Mouse (Mus musculus) liver, embryonic 12.5 days (tissue): ENCODE data around the gene Bbof1. TPM values are rescaled to one million over a fixed set of nuclear protein-coding genes. Genes with fewer than 3 reads are reported as not detected.

ENCODE experiments used
- ATAC-seq: fragments of 200-750 bp; cut with Nextera tagmentation; 2 replicates; pipeline ENCODE4 v1.8.0; 2017; ENCODE audit warnings: moderate number of reproducible peaks, mild to moderate bottlenecking, moderate library complexity
- H3K27ac ChIP-seq: fragments of 300-500 bp; sonication (generic); 2 replicates; pipeline ENCODE4 v1.5.1; 2016; ENCODE audit warnings: mild to moderate bottlenecking
- H3K27me3 ChIP-seq: fragments of 300-500 bp; sonication (generic); replicated peaks from 2 replicates; pipeline ENCODE4 v1.6.1; 2016; ENCODE audit warnings: mild to moderate bottlenecking, moderate library complexity
- H3K36me3 ChIP-seq: fragments of 300-500 bp; sonication (generic); 2 replicates; pipeline ENCODE4 v1.6.1; 2016; ENCODE audit warnings: mild to moderate bottlenecking, moderate library complexity
- H3K4me1 ChIP-seq: fragments of 300-500 bp; sonication (generic); 2 replicates; pipeline ENCODE4 v1.6.1; 2016
- H3K4me2 ChIP-seq: fragments of 300-500 bp; sonication (generic); 2 replicates; pipeline ENCODE4 v1.6.1; 2016; ENCODE audit warnings: mild to moderate bottlenecking, moderate library complexity
- H3K4me3 ChIP-seq: fragments of 300-500 bp; sonication (generic); 2 replicates; pipeline ENCODE4 v1.5.1; 2016; ENCODE audit warnings: mild to moderate bottlenecking, moderate library complexity
- H3K9ac ChIP-seq: fragments of 300-500 bp; sonication (generic); 2 replicates; pipeline ENCODE4 v1.6.1; 2016; ENCODE audit warnings: mild to moderate bottlenecking, moderate library complexity
- H3K9me3 ChIP-seq: fragments of 300-500 bp; sonication (generic); replicated peaks from 2 replicates; pipeline ENCODE4 v1.6.1; 2016; ENCODE audit warnings: mild to moderate bottlenecking, moderate library complexity
- WGBS: fragments of 180-500 bp; shearing (Covaris S2); methylation state at CpG from one replicate; pipeline ENCODE4 v1.1.7; 2016; ENCODE audit not compliant: insufficient replicate concordance; 5-methylcytosine and 5-hydroxymethylcytosine counted together
- polyA plus RNA-seq: library from polyadenylated mRNA; unstranded; fragments of >200 nt; fragmentation: Nextera tagmentation; extraction: Ambion mirVana; gene quantifications from 2 replicates; pipeline ENCODE4 v1.2.1, GENCODE M21; 2016

Bbof1 gene
- polyA plus RNA-seq = 0.51 and 0.78 TPM in 2 replicates

DNA sequence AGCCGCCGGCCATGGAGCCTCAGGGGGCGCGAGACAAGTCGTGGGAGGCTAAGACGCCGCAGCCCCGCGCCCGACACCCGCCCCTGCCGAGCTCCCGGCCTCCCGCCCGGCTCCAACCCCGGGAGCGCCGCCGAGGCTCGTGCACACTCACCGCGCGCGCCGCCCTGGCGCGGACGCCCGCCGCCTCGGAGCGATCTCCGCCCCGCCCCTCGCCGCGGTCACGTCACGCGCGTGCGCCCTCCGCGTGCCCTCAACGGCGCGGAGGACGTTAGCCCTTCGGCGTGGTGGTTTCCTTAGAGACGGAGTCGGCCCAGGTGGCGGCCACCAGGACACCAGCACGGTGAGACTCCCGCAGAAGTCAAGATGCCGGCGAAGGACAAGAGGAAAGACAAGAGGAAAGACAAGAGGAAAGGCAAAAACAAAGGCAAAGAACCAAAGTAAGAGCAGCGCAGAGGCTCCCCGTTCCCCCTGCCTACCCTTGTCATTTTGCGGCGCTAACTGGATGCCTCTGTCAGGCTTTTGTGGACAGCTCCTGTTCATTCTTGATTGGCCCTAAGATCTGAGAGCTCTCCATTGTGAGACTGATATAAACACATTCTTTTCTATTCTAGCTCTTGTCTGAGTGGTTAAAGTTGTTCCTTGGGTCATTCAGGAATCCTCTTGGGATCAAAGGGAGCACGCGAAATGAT lies at the start of gene Bbof1, which contains the start of gene Entpd5:
Bbof1 (plus strand) TSS at position 253 of the 689 bp plus-strand sequence.
Entpd5 (minus strand) TSS at position 211 of the 689 bp plus-strand sequence.
- peak within 1 kb of the TSS; percentile 84 for H3K27ac ChIP-seq
- peaks cover 15% of the 10 kb centered on the region for H3K27me3 ChIP-seq
- peak within 1 kb of the TSS; percentile 79 for H3K4me3 ChIP-seq
- no peaks in the 10 kb centered on the region for H3K9me3 ChIP-seq
- H3K4me2 ChIP-seq = peak within 1 kb of the TSS; percentile 93
- peak within 1 kb of the TSS; percentile 85 for H3K9ac ChIP-seq
- no peaks in the 10 kb centered on the region for H3K36me3 ChIP-seq
- ATAC-seq = peak; percentile 91
- WGBS = 2% methylated on average over 61 of the region's 63 CpGs
- H3K4me1 ChIP-seq = peaks cover 17% of the 10 kb centered on the region

DNA sequence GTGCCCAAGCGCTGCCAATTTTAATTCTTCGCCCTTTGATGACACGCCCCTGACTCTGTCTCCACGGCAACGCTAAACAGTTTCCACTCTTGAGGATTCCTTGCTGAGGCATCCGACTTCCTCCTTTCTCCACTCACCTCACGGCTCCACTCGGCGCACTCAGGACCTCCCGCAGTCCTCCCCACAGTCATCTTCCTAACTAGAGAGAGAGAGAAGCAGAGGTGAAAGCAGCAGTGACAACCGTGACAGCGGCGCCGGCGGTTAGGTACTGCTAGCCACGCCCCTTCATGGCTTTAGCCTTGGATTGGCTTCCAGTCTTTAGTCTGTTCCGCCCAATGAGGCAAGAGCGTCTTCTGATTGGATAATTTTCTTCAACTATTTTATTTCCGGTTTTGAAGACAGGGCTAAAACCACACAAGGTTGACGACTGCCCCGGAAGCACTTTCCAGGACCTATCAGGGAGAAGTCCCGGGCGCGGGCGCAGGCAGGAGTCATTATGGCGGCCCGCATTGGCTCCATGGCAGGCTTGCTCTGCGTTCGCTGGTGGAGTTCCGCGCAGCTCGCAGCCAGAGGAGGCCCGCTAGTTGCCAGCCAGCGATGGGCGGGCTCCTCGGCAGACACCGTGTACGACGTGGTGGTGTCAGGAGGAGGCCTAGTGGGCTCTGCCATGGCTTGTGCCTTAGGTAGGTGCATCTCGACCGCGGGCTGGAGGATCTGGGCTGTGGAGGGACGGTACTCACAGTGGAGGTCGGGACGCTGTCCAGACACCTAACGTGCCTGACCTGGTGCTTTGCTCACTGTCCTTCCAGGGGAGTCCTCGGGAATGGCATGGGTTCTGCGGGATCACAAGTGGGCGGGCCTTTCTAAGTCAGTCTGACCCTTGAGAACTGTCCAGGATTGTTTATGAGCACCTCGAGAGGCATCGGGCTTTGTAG lies 47.0 kb upstream of the Bbof1 start, which contains the start of the genes Coq6 and Fam161b:
Coq6 (plus strand) TSS at position 103 of the 935 bp plus-strand sequence.
Fam161b (minus strand) TSS at position 279 of the 935 bp plus-strand sequence.
- ATAC-seq = peak; percentile 95
- under 1% methylated on average over 51 of the region's 51 CpGs for WGBS
- Histone ChIP-seq H3K27me3 (no peaks in the 10 kb centered on the region), H3K36me3 (peaks cover 6% of the 10 kb centered on the region), H3K4me2 (peak within 1 kb of the TSS; percentile 80), H3K9me3 (no peaks in the 10 kb centered on the region), H3K4me3 (peak within 1 kb of the TSS; percentile 93), H3K4me1 (peaks cover 71% of the 10 kb centered on the region), H3K9ac (peak within 1 kb of the TSS; percentile 85), H3K27ac (peak within 1 kb of the TSS; percentile 77)

DNA sequence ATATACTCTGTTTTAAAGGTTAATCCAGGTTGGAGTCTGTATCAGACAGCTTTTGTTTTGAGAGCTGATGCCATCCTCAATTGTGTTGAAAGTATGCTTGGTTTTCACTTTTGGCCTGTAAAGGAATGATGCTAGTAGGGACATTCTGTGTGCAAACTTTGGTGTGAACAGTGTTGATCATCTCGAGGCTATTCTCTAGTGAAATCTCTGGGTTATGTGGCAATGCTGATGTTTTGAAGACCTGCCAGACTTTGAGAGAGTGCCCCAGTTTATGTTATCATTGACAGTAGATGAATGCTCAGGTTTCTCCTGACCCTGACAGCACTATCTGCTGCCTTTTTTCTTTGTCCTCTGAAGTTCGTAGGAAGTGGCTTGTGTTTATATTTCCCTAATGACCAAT lies 46.0 kb upstream of the Bbof1 start:
- peaks cover 65% of the 10 kb centered on the region for H3K4me1 ChIP-seq
- no peak overlapping the region for H3K27ac ChIP-seq
- H3K36me3 ChIP-seq = peaks cover 11% of the 10 kb centered on the region
- no peak for ATAC-seq
- no peaks in the 10 kb centered on the region for H3K9me3 ChIP-seq
- WGBS = 33% methylated on average over 2 of the region's 2 CpGs
- H3K4me3 ChIP-seq = peak overlapping the region; percentile 93
- H3K27me3 ChIP-seq = no peaks in the 10 kb centered on the region
- peak overlapping the region; percentile 80 for H3K4me2 ChIP-seq
- peak overlapping the region; percentile 85 for H3K9ac ChIP-seq

DNA sequence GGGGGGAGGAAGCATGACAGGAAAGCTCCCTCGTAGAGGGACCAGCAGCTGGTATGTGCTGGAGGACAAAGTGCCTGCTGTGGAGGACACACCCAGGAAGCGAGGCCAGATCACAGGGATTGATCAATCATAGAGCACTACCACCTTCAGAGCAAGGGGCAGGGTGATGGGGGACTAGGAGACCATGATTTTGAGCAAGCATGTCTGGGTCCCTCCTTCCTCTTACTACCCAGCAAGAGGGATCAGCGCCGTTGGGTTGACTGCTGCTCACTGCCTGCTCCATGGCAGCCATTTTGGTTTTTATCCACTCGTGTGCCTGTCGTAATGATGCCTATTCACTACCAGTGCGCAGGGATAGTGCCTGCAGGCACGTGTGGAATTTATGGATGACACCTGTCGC lies 44.6 kb upstream of the Bbof1 start:
- Histone ChIP-seq H3K9me3 (no peaks in the 10 kb centered on the region), H3K9ac (no peak overlapping the region), H3K4me3 (no peak overlapping the region), H3K36me3 (peaks cover 26% of the 10 kb centered on the region), H3K27me3 (no peaks in the 10 kb centered on the region), H3K4me1 (peaks cover 51% of the 10 kb centered on the region), H3K4me2 (0 out of 2 replicates have a peak overlapping the region, but pooled peaks have one; percentile 17), H3K27ac (no peak overlapping the region)
- WGBS = 73% methylated on average over 9 of the region's 9 CpGs
- no peak for ATAC-seq

DNA sequence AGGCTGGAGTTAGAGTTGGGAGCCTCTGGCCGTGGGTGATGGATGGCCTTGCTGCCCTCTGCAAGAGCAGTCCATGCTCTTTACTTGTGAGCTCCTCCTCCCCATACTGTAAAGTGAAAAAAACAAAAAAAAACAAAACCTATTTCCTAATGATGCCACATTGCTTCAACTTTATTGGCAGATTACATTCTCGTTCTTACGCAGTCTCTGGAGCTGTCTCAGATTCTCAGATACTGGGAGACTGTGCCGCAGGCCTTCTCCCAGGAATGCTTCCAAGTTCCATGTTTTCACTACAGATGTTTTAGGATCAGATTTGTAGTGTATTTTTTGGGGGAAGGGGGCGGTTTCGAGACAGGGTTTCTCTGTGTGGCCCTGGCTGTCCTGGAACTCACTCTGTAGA lies 43.7 kb upstream of the Bbof1 start:
- no peaks in the 10 kb centered on the region for H3K9me3 ChIP-seq
- no peaks in the 10 kb centered on the region for H3K27me3 ChIP-seq
- no peak for ATAC-seq
- peaks cover 34% of the 10 kb centered on the region for H3K36me3 ChIP-seq
- no peak overlapping the region for H3K27ac ChIP-seq
- no peak overlapping the region for H3K4me2 ChIP-seq
- no peak overlapping the region for H3K9ac ChIP-seq
- peaks cover 43% of the 10 kb centered on the region for H3K4me1 ChIP-seq
- WGBS = 86% methylated on average over 6 of the region's 6 CpGs
- H3K4me3 ChIP-seq = no peak overlapping the region

DNA sequence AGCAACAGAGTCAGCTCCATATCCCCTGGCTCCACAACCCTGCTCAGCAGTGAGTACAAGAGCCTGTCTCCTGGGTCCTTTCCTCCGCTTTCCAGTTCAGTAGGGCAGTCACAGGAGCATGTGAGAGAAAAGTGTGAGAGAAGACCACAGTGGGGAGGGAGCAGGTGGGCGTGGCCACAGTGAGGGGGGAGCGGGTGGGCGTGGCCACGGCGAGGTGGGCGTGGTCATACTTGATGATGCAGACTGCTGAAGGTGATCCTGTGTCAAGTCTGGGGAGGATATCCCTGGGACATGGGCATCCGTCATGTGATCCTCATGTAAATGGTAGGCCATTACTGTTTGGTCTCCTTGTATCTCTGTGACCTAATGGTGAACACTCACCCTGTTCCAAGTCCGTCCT lies 41.9 kb upstream of the Bbof1 start:
- no peak overlapping the region for H3K9ac ChIP-seq
- peak; percentile 17; the same call in 1 of the 2 replicates for ATAC-seq
- peaks cover 52% of the 10 kb centered on the region for H3K36me3 ChIP-seq
- no peak overlapping the region for H3K27ac ChIP-seq
- no peaks in the 10 kb centered on the region for H3K27me3 ChIP-seq
- WGBS = 56% methylated on average over 9 of the region's 9 CpGs
- no peak overlapping the region for H3K4me2 ChIP-seq
- no peak overlapping the region for H3K4me3 ChIP-seq
- no peaks in the 10 kb centered on the region for H3K9me3 ChIP-seq
- H3K4me1 ChIP-seq = peaks cover 29% of the 10 kb centered on the region

DNA sequence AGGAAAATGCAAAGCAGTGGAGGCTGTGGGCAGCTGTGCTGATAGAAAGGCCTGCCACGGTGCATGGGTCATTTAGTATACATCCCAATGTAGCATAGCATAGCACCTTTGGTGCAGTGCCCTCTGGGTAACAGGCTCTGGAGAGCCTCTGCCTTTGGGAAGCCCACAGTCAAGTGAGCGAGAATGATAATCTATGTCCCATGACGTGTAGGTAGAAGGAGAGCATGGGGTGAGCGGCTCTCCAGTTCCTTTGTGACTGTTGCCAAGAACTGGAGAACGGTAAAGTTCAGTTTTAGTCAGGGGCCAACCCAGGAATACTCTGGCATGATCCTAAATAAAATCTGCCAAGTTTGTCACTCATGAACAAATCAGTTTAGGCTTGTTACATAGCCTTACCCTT lies 37.2 kb upstream of the Bbof1 start:
- Histone ChIP-seq H3K27me3 (no peaks in the 10 kb centered on the region), H3K36me3 (peaks cover 84% of the 10 kb centered on the region), H3K9me3 (no peaks in the 10 kb centered on the region), H3K4me2 (no peak overlapping the region), H3K4me3 (no peak overlapping the region), H3K4me1 (peaks cover 5% of the 10 kb centered on the region), H3K9ac (no peak overlapping the region), H3K27ac (no peak overlapping the region)
- 82% methylated on average over 5 of the region's 5 CpGs for WGBS
- ATAC-seq = no peak

DNA sequence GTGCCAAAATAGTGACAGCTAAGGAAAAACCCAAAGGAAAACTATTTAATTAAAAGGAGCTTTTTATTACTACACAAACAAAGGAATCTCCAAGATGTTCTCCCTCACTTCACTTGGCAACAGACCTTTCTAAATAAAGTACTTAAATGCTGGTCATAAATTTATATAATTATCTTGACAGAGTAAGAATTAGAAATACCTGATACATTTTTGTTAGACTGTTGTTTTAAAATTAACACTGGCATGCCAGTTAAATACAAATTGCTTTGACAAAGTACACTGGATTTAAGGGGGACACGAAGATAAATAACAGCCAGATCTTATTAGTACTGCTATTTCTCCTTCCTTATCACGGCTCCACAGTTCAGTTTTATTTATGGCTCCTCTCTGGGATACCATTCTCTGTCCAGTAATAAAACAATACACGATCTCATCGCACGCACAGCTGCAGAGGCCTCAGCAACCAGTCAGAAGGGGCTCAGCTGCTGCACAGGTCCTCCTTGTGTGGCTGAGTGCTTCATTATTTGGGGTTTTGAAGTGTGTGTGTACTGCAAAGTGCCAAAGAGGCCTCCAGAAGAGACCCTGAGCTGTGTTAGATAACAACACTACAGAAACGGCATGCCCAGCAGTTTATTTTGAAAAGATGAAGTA lies 34.9 kb upstream of the Bbof1 start:
- Histone ChIP-seq H3K36me3 (peaks cover 62% of the 10 kb centered on the region), H3K9me3 (no peaks in the 10 kb centered on the region), H3K27ac (no peak overlapping the region), H3K4me1 (no peaks in the 10 kb centered on the region), H3K4me2 (no peak overlapping the region), H3K9ac (no peak overlapping the region), H3K4me3 (no peak overlapping the region), H3K27me3 (no peaks in the 10 kb centered on the region)
- ATAC-seq = no peak
- 78% methylated on average over 6 of the region's 6 CpGs for WGBS

DNA sequence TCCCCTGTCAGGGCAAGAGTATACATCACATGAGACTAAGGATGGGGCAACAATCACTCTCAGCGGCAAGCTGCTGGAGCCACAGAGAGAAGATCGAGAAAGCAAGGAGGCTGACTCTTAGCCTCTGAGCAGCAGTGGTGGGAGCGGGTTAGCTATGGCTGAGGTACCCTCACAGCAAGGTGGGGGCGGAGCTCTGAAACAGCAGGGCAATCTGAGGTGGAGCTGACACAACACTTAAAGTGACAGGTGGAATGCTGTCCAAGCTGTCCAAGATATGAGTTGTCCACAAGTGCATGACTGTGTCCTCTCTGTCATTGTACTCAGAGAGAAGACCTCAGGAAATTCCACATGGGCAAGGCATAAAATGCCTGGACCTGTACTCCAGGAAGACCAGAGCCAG lies 26.5 kb upstream of the Bbof1 start:
- H3K4me2 ChIP-seq = no peak overlapping the region
- ATAC-seq = no peak
- WGBS = 87% methylated on average over 4 of the region's 4 CpGs
- H3K4me3 ChIP-seq = no peak overlapping the region
- no peak overlapping the region for H3K9ac ChIP-seq
- H3K9me3 ChIP-seq = no peaks in the 10 kb centered on the region
- H3K36me3 ChIP-seq = peaks cover 3% of the 10 kb centered on the region; the same call in 1 of the 2 replicates
- H3K27me3 ChIP-seq = no peaks in the 10 kb centered on the region
- H3K4me1 ChIP-seq = peaks cover 27% of the 10 kb centered on the region
- no peak overlapping the region for H3K27ac ChIP-seq

DNA sequence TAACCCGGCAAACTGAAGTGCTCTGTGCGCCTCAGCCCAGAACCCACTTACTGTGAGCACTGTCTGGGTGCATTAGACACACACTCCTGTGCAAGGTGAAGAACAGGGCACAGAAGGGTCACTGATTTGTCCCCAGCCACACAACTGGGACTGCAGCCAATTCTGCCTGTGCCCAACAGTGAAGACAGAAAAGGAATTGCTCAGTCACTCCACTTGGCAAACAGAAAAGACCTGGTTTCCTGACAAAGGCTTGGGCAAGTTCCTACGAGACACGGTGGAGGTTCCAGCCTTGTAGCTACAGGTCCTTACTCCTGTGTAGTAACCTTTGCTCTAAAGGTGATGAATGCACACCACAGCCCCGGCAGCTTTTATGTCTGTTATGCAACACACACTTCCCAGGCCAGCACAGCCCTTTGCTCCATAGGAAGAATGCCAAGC lies 24.2 kb upstream of the Bbof1 start:
- 65% methylated on average over 5 of the region's 5 CpGs for WGBS
- Histone ChIP-seq H3K27me3 (no peaks in the 10 kb centered on the region), H3K4me1 (peaks cover 38% of the 10 kb centered on the region), H3K27ac (peak overlapping the region; percentile 20), H3K4me2 (no peak overlapping the region), H3K36me3 (peaks cover 3% of the 10 kb centered on the region; the same call in 1 of the 2 replicates), H3K9me3 (no peaks in the 10 kb centered on the region), H3K4me3 (no peak overlapping the region), H3K9ac (no peak overlapping the region)
- ATAC-seq = no peak

DNA sequence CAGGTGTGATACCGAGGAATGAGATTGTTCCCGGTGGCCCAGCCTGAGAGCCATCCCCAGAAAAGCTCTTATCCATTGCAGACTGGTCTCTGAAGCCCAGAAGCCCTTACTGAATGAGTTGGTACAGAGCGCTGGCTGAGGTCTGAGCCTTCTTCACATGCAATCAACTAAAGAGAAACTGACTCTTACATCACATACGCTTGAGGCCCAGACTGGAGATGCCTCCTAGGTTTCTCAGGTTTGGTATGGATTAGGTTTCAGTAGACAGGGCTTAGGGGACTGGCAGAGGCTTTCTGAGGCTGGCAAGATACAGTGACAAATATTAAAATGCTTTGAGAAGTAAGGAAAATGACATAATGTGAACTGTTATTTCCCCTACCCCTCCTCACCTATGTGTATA lies 23.5 kb upstream of the Bbof1 start:
- ATAC-seq = no peak
- H3K9ac ChIP-seq = no peak overlapping the region
- WGBS = 83% methylated on average over 4 of the region's 4 CpGs
- no peaks in the 10 kb centered on the region for H3K9me3 ChIP-seq
- no peak overlapping the region for H3K4me3 ChIP-seq
- H3K27ac ChIP-seq = no peak overlapping the region
- no peaks in the 10 kb centered on the region for H3K27me3 ChIP-seq
- H3K4me2 ChIP-seq = no peak overlapping the region
- H3K4me1 ChIP-seq = peaks cover 34% of the 10 kb centered on the region
- H3K36me3 ChIP-seq = peaks cover 3% of the 10 kb centered on the region; the same call in 1 of the 2 replicates
